Mouse (Mus musculus) fibroblast of lung, adult 2 months (primary cell): ENCODE results near the gene Sik3.

Experiments
- DNase-seq: peaks from one replicate; pipeline ENCODE4 v3.0.0-alpha.2; 2011; ENCODE audit warnings: low read depth

Gene Sik3

DNA sequence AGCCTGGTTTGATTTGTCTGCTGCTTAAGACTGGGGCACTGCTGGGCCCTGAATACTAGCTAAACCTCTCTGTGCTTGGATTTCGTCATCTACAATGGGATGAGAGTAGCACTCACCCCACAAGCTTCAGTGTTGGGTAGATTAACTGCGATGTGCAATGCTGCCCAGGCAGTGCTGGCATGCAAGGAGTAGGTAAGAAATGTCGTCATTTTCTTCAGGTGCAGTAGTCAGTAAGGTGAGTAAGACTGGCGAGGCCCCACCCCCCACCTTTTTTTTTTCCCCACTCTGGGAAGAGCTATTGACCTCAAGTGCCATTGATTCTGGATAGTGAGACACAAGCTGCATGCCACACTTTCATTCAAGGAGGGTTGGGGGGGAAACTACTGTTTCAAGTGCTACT is 3.8 kb downstream of the Sik3 start:
- no peak for DNase-seq

- DNase-seq: no peak
Measured at GRCm38 (mm10) chr9:46018316-46018715, 5.7 kb downstream of the Sik3 start.

GRCm38 (mm10) chr9:46019975-46020374 is 7.4 kb downstream of the Sik3 start:
- no peak for DNase-seq

DNA sequence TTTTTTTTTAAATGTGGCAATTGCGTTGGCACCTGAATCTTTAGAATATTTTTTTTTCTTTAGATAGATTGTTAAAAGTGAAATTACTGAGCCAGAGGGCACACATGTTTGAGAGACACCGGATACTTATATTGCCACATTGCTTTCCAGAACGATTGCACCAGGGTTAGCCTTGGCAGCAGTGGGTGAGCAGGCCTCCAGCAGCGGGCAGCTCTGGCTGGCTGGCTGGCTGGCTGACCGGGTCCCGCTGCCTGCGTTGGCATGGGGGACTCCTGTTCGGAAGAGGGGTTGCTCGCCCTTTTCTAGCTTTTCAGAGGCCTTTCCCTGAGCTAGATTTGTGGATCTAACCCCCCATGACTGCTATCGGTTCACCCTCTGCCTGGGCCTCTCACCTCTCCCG is 11.0 kb downstream of the Sik3 start:
- no peak for DNase-seq

GRCm38 (mm10) chr9:46026058-46026849 is 13.6 kb downstream of the Sik3 start:
- peak; percentile 56 for DNase-seq

- DNase-seq: no peak
Measured at GRCm38 (mm10) chr9:46027994-46028393, 15.4 kb downstream of the Sik3 start.

GRCm38 (mm10) chr9:46029534-46029933 is 16.9 kb downstream of the Sik3 start:
- DNase-seq: no peak

DNA sequence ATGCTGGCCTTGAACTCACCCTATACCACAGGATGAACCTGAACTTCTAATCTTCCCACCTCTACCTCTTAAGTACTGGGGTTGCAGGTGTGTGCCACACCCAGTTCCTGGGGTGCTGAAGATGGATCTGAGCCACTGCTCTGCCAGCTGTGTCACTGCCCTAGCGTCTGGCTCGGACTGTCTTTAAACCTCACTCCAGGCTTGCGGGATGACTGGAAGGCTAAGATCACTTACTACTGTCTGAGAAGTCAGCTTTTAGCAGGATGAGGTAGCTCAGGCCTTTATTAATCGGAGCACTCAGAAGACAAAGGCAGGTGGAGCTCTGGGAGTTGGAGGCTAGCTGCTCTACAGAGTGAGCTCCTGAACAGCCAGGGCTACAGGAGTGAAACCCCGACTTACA is 17.6 kb downstream of the Sik3 start:
- no peak for DNase-seq

DNA sequence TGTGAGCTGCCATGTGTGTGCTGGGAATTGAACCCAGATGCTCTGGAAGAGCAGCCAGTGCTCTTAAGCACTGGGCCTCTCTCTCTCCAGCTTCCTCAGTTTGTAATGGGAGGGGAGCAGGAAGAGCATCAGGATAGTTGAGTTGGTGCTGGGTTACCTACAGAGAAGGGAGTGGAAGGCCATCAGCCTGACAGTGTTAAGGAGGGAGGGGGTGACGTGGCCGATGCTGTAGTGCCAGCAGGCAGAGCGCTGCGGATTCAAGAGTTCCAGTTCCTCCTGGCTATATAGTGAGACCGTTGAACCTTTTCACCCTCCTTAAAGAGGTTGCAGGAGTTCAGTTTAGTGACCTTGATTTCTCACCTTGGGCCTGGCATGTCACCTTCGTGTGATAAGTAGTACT is 18.3 kb downstream of the Sik3 start:
- no peak for DNase-seq

- no peak for DNase-seq
Measured at GRCm38 (mm10) chr9:46032190-46032589, 19.6 kb downstream of the Sik3 start.

DNA sequence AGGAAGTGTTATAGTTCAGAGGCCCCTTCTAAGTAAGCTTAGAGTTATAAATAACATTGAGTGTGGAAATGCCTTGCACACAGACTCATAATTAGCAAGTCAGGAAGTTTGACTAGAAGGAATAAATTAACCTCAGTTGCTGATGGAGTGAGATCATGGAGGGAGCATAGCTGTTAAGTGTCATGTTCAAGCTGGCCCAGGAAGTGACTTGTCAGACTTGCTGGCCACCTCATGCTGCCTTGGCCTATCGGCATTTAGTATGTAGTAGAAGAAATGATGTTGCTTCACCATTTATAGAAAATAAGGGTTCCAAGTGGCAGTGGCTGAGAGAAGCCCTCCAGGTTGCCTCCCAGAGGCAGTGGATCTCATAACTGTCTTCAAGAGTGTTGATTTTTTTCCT is 20.4 kb downstream of the Sik3 start:
- no peak for DNase-seq

DNA sequence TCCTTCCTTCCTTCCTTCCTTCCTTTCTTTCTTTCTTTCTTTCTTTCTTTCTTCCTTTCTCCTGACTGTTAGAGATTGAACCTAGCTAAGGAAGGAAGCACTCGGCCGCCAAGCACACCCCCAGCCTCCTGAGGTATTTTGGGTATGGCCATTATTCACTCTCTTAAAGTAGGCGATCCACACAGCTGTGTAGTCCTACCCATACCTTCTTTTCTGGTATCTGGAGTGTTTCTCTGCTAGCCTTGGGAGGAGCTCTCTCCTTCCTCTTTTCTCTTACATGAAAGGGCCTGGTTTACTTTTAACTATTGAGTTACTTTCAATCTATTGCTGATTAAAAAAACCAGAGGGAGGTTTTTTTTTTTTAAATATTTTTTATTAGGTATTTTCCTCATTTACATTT is 21.2 kb downstream of the Sik3 start:
- DNase-seq: no peak

DNA sequence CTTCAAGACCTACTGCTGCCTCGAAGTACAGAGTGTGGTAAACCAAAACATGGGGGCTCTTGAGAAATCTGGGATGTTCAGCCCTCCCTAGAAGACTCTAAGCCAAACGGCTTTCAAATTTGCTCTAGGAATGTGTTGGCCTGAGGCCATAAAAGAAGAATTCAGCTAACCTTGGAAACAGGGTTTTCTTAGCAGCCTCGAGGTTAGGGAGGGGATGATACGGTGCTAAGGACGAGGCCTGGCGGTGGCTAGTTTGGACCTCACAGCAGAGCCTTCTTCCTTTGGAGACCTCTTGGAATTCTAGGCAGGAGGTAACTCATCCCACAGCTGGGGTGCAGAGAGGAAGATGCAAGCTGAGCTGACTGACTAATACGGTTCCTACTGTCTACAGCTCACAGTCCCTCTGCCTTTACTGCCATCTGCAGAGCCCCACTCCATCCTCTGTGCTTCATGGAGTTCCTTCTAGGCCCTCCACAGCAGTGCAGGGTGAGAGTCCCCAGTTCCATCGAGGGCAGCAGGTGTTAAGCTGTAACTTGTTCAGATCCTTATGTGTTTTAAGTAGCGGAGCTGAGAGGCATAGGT is 22.8 kb downstream of the Sik3 start:
- no peak for DNase-seq

DNA sequence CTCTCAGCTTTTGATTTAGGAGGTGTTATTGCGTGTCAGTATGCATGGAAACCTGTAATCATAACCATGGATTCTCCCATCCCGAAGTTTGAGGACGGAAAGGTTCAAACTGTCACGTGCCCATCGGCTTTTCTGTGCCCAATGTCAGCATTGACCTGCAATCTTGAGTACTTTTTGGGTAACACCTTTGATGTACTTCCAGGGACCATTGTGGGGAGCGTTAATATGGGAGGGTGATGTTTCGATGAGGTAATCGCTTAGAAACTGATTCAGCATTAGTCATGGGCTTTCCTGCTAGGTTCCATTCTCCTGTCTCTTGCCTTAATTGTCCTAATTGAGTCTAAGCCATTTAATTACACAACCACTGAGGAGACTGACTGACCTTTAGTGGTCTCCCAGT is 24.3 kb downstream of the Sik3 start:
- DNase-seq: no peak

DNA sequence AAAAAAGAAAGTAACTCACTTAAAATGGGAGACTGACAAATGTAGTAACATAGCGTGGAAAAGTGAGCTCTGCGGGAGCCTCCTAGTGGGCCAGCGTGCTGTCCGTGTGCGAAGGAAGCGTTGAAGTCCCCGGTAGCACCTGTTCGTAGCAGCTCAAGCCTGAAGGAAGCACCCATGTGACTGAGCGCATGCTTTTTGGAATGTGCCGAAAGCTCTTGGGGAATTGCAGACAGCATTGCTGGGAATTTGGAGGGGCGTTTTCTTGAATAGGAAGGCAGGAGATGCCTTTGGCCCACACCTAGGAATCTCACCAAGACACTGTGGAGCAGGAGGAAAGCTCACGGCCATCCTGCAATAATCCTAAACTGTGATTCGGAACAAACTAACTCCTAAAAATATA is 26.2 kb downstream of the Sik3 start:
- DNase-seq: no peak

DNA sequence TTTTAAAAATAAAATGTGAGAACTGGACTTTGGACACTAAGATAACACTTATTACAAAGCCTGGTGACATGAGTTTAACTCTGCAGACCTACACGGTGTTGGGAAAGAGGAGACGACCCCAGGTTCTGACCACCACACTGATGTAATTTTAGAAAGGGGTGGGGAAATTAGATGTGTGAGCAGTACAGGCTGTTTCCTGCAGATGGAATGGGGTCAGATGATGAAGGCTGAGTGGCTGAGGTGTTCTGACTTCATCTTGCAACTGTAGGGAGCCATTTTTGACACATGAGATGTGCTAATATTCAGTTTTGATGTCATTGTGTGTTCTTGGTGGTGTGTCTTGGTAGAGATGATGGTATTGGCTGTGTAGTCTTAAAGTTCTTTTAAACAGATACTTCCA is 28.6 kb downstream of the Sik3 start:
- DNase-seq: no peak

DNA sequence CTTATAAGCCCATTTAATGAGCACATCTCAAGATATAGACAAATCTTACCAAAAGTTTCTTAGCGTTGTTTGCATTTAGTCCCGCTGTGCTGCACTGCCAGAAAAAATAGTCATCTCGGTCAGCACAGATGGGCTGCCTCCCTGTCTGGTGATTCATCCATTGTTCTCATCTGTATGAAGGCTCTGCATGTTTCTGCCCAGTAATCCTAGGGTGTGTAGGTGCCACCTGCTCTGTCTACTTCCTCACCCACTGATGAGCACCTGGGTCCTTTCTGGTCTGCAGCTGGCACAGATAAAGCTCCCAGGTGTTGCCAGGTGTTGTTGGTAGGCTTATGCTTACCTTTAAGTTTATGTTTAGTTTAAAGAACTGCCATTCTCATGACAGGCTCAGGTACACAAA is 29.8 kb downstream of the Sik3 start:
- DNase-seq: no peak

DNA sequence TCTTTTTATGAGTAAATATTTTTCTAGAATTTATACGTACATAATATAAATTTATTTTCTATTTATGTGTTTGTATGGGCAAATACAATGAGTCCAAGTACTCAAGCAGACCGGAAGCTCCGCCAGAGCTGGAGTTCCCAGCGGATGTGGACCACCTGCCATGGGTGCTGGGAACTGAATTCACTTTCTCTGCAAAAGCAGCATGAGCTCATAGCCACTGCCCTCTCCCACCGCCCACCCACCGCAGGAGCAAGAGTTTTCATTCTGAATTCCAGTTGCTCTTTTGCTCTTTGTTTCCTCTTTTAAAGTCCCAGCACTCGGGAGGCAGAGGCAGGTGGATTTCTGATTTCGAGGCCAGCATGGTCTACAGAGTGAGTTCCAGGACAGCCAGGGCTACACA is 31.0 kb downstream of the Sik3 start:
- DNase-seq: no peak

DNA sequence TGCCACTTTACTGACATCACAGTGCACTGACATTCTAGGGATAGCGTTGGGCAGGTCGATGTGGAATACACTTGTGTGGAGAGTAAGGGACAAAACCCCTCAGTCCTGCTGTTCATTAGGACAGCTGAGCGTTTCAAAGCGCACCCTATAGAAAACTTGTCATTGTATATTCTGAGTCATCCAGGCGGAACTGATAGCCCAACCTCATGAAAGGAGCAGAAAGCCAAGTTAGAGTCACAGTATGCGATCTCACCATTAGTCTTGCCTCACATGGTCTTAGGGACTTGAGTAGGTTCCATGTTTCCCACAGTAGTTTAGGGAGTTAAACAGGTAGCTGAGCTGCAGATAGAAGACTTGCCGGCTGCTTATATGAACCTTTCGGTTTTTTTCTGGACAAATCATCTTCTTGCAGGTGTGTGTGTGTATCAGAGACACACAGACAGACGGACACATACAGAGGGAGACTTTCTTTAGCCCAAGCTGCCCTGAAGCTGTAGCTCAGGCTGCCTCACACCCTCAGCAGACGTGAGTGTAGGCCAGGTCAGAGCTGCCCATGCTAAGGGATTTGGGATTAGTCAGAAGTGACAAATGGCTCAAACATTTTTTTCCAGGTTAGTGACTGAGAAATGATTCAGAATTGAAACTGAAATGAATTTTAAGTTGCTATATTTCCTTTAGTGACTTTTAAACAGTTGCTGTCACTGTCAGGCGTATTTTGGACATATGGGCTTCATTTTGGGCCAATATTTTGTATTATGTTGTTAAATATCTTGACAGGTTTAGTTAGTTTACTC is 34.3 kb downstream of the Sik3 start:
- DNase-seq: no peak

DNA sequence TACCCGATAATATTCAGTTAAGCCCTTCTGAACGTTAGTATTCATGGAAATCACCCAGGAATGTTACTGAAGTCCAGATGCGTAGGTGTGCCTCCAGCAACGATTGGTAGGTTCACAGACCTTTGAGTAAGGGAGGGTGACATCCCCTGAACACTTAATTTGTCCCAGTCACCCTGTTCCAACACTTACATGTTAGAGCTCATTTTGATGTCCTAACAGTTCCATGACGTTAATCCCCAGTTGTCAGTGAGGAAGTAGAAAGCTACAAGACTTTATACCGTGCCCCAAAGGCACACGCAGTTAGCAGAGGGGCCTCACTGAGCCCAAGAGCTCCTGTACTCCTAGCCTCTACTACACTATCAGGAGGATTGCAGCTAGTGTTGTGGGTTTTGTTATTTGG is 36.9 kb downstream of the Sik3 start:
- no peak for DNase-seq

- DNase-seq: no peak
Measured at GRCm38 (mm10) chr9:46050203-46050602, 37.6 kb downstream of the Sik3 start.

- no peak for DNase-seq
Measured at GRCm38 (mm10) chr9:46053014-46053666, 40.5 kb downstream of the Sik3 start.

GRCm38 (mm10) chr9:46058065-46058464 is 45.4 kb downstream of the Sik3 start:
- DNase-seq: no peak
